Mouse (Mus musculus): ENCODE measurements around the gene Ogfod2. TPM values are rescaled to one million over a fixed set of nuclear protein-coding genes. Genes with fewer than 3 reads are reported as not detected.

The Ogfod2 gene
- polyA plus RNA-seq, 1 experiment from 2014 or later: 23.9 TPM

Other genes with a start within 250 kb of the Ogfod2 start
- gene Hcar2, start 246.8 kb upstream of the Ogfod2 start, polyA plus RNA-seq (2016; fragmentation: Nextera tagmentation; extraction: Ambion mirVana): 0.08 TPM in 1 of 2 replicates, not detected in the other
- not detected in 2 replicates for gene Hcar1, start 232.3 kb upstream of the Ogfod2 start, polyA plus RNA-seq (2016; fragmentation: Nextera tagmentation; extraction: Ambion mirVana)
- gene Denr, start 205.1 kb upstream of the Ogfod2 start, polyA plus RNA-seq (2016; fragmentation: Nextera tagmentation; extraction: Ambion mirVana): 152 and 166 TPM in 2 replicates
- 1.9 and 2.7 TPM in 2 replicates for gene Gm43518, start 184.9 kb upstream of the Ogfod2 start, polyA plus RNA-seq (2016; fragmentation: Nextera tagmentation; extraction: Ambion mirVana)
- gene Ccdc62, start 181.6 kb upstream of the Ogfod2 start, polyA plus RNA-seq (2016; fragmentation: Nextera tagmentation; extraction: Ambion mirVana): 5.1 and 6.6 TPM in 2 replicates
- 12.2 and 12.5 TPM in 2 replicates for gene Hip1r, start 138.7 kb upstream of the Ogfod2 start, polyA plus RNA-seq (2016; fragmentation: Nextera tagmentation; extraction: Ambion mirVana)
- 57.5 and 71.8 TPM in 2 replicates for gene Vps37b, start 80.0 kb upstream of the Ogfod2 start, polyA plus RNA-seq (2016; fragmentation: Nextera tagmentation; extraction: Ambion mirVana)
- 1.3 and 1.9 TPM in 2 replicates for gene Abcb9, start 16.5 kb upstream of the Ogfod2 start, polyA plus RNA-seq (2016; fragmentation: Nextera tagmentation; extraction: Ambion mirVana)
- gene Arl6ip4, start 3.8 kb downstream of the Ogfod2 start, polyA plus RNA-seq (2016; fragmentation: Nextera tagmentation; extraction: Ambion mirVana): 117 and 126 TPM in 2 replicates
- gene Pitpnm2, start 137.5 kb downstream of the Ogfod2 start, polyA plus RNA-seq (2016; fragmentation: Nextera tagmentation; extraction: Ambion mirVana): 3.2 and 3.6 TPM in 2 replicates
- 17.3 and 19.3 TPM in 2 replicates for gene Mphosph9, start 215.7 kb downstream of the Ogfod2 start, polyA plus RNA-seq (2016; fragmentation: Nextera tagmentation; extraction: Ambion mirVana)
- gene 2810006K23Rik, start 215.8 kb downstream of the Ogfod2 start, polyA plus RNA-seq (2016; fragmentation: Nextera tagmentation; extraction: Ambion mirVana): 26.9 and 27.7 TPM in 2 replicates